Mouse (Mus musculus): ENCODE data around the gene Nfatc2. TPM values are rescaled to one million over a fixed set of nuclear protein-coding genes. Genes with fewer than 3 reads are reported as not detected.

The Nfatc2 gene
- polyA plus RNA-seq, 1 experiment, result 7.8 TPM

DNA sequence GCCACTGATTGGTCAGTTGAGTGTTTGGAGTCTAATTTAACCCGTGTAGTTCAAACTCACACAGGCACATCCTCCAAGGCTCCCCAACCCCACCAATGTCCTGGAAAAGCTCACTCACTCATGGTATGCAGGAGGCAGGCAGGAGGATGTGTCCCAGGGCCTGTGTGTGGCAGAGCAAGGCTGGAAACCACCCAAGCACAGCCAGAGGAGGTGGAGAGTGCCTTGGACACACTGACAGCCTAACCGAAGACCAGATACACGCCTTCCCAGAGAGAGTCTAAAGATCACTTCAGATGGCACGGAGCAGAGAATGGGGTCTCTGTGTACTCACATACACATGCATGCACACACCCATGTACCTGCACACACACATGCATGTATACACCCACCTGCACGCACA lies 153.4 kb downstream of the Nfatc2 start:
- no peak for TF ChIP-seq POLR2A (IDR thresholded peaks at IDR 0.05; ENCODE audit: insufficient read depth, low read length)
- no peak for TF ChIP-seq CTCF (IDR thresholded peaks at IDR 0.05; ENCODE audit: low read depth, low read length)
- TF ChIP-seq EP300 (IDR thresholded peaks at IDR 0.05; ENCODE audit: insufficient read depth, low read depth, low read length), result no peak
- Histone ChIP-seq H3K36me3 (ENCODE audit: control insufficient read depth, insufficient read depth, low read length, poor library complexity, severe bottlenecking) (no peaks in the 10 kb centered on the region), H3K9ac (ENCODE audit: low read depth, poor library complexity, severe bottlenecking) (no peak overlapping the region), H3K4me3 (ENCODE audit: low read depth, low read length) (no peak overlapping the region), H3K27ac (ENCODE audit: insufficient read depth, low read length) (no peak overlapping the region), H3K27me3 (ENCODE audit: control insufficient read depth, insufficient read depth, low read length, poor library complexity, severe bottlenecking) (no peaks in the 10 kb centered on the region), H3K4me1 (ENCODE audit: control insufficient read depth, insufficient read depth, low read length) (peaks cover 4% of the 10 kb centered on the region), H3K9me3 (replicated peaks; ENCODE audit: control insufficient read depth, insufficient read depth, low read length, poor library complexity, severe bottlenecking) (no peaks in the 10 kb centered on the region)

DNA sequence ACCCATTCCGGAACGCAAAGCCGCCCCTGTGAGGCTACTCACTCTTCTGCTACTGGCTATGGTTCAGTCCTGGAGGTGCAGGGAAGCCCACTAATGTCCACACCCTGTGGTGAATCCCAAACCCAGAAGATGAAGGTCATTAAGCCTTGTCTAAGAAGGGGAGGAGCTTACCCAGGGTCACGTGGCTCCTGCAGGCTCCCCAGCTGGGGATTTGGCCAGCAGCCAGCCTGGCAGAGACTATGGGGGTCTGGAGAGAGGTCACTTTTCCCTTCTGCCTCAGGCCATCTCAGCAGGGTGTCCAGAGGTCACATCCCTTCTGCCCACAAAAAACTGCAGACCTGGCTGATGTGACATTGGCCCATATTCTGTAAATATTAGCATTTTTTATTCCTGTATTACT lies 153.9 kb downstream of the Nfatc2 start:
- peaks cover 4% of the 10 kb centered on the region for H3K4me1 ChIP-seq (ENCODE audit: control insufficient read depth, insufficient read depth, low read length)
- no peak overlapping the region for H3K27ac ChIP-seq (ENCODE audit: insufficient read depth, low read length)
- TF ChIP-seq EP300 (IDR thresholded peaks at IDR 0.05; ENCODE audit: insufficient read depth, low read depth, low read length) (no peak), POLR2A (IDR thresholded peaks at IDR 0.05; ENCODE audit: insufficient read depth, low read length) (no peak), CTCF (IDR thresholded peaks at IDR 0.05; ENCODE audit: low read depth, low read length) (no peak)
- H3K9ac ChIP-seq (ENCODE audit: low read depth, poor library complexity, severe bottlenecking), result no peak overlapping the region
- H3K27me3 ChIP-seq (ENCODE audit: control insufficient read depth, insufficient read depth, low read length, poor library complexity, severe bottlenecking), result no peaks in the 10 kb centered on the region
- H3K36me3 ChIP-seq (ENCODE audit: control insufficient read depth, insufficient read depth, low read length, poor library complexity, severe bottlenecking), result no peaks in the 10 kb centered on the region
- no peak overlapping the region for H3K4me3 ChIP-seq (ENCODE audit: low read depth, low read length)
- H3K9me3 ChIP-seq (replicated peaks; ENCODE audit: control insufficient read depth, insufficient read depth, low read length, poor library complexity, severe bottlenecking), result no peaks in the 10 kb centered on the region

GRCm38 (mm10) chr2:168445211-168445810 lies 156.1 kb downstream of the Nfatc2 start:
- Histone ChIP-seq H3K27me3 (ENCODE audit: control insufficient read depth, insufficient read depth, low read length, poor library complexity, severe bottlenecking) (no peaks in the 10 kb centered on the region), H3K27ac (ENCODE audit: insufficient read depth, low read length) (no peak overlapping the region), H3K4me1 (ENCODE audit: control insufficient read depth, insufficient read depth, low read length) (peaks cover 2% of the 10 kb centered on the region), H3K4me3 (ENCODE audit: low read depth, low read length) (no peak overlapping the region), H3K36me3 (ENCODE audit: control insufficient read depth, insufficient read depth, low read length, poor library complexity, severe bottlenecking) (no peaks in the 10 kb centered on the region), H3K9me3 (replicated peaks; ENCODE audit: control insufficient read depth, insufficient read depth, low read length, poor library complexity, severe bottlenecking) (no peaks in the 10 kb centered on the region), H3K9ac (ENCODE audit: low read depth, poor library complexity, severe bottlenecking) (no peak overlapping the region)
- TF ChIP-seq CTCF (IDR thresholded peaks at IDR 0.05; ENCODE audit: low read depth, low read length), result peak; percentile 92
- no peak for TF ChIP-seq POLR2A (IDR thresholded peaks at IDR 0.05; ENCODE audit: insufficient read depth, low read length)
- TF ChIP-seq EP300 (IDR thresholded peaks at IDR 0.05; ENCODE audit: insufficient read depth, low read depth, low read length), result 0 out of 2 replicates have a peak, but pooled peaks have one; percentile 22

DNA sequence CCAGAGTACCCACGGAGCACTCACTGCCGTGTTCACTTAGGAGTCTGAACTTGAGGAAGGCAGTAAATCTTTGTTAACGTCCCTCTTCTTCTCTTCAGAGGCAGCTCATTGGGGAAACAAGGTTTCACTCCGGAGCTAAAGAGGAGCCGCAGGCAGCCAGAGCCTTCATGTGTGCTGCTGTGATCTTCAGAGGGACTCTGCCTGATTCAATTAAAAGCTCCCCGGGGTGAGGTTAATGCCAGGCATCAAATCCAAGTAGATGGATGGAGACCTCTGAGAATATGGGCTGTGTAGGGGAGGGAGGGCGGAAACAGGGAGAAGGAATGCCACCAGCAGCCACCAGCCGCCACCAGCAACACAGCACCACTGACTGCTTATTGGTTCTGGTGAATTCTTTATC lies 157.3 kb downstream of the Nfatc2 start:
- Histone ChIP-seq H3K4me3 (ENCODE audit: low read depth, low read length) (no peak overlapping the region), H3K4me1 (ENCODE audit: control insufficient read depth, insufficient read depth, low read length) (peaks cover 2% of the 10 kb centered on the region), H3K27me3 (ENCODE audit: control insufficient read depth, insufficient read depth, low read length, poor library complexity, severe bottlenecking) (no peaks in the 10 kb centered on the region), H3K27ac (ENCODE audit: insufficient read depth, low read length) (no peak overlapping the region), H3K9ac (ENCODE audit: low read depth, poor library complexity, severe bottlenecking) (no peak overlapping the region), H3K36me3 (ENCODE audit: control insufficient read depth, insufficient read depth, low read length, poor library complexity, severe bottlenecking) (no peaks in the 10 kb centered on the region), H3K9me3 (replicated peaks; ENCODE audit: control insufficient read depth, insufficient read depth, low read length, poor library complexity, severe bottlenecking) (no peaks in the 10 kb centered on the region)
- TF ChIP-seq POLR2A (IDR thresholded peaks at IDR 0.05; ENCODE audit: insufficient read depth, low read length) (no peak), CTCF (IDR thresholded peaks at IDR 0.05; ENCODE audit: low read depth, low read length) (no peak), EP300 (IDR thresholded peaks at IDR 0.05; ENCODE audit: insufficient read depth, low read depth, low read length) (no peak)

DNA sequence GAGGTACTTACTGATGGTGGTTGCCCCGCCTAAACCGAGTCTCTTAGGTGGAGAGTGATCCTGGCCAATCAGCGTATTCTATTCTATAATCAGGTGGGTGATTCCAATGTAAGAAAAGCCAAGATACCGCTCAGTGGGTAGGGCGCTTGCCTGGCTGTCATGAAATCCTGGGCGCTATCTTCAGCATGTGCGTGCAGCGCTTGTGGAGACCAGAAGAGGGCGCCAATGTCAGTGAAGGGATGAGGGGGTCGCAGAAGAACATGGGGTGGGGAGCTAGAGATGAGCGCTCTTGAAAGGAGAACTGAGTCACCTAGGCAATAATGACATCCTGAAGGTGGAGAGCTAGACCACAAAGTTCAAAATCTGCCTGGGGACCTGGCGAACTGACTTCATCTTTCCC lies 160.0 kb downstream of the Nfatc2 start:
- TF ChIP-seq CTCF (IDR thresholded peaks at IDR 0.05; ENCODE audit: low read depth, low read length) (peak; percentile 67), EP300 (IDR thresholded peaks at IDR 0.05; ENCODE audit: insufficient read depth, low read depth, low read length) (no peak)
- no peaks in the 10 kb centered on the region for H3K36me3 ChIP-seq (ENCODE audit: control insufficient read depth, insufficient read depth, low read length, poor library complexity, severe bottlenecking)
- no peak overlapping the region for H3K27ac ChIP-seq (ENCODE audit: insufficient read depth, low read length)
- H3K4me3 ChIP-seq (ENCODE audit: low read depth, low read length), result no peak overlapping the region
- H3K4me1 ChIP-seq (ENCODE audit: control insufficient read depth, insufficient read depth, low read length), result peaks cover 3% of the 10 kb centered on the region
- no peak overlapping the region for H3K9ac ChIP-seq (ENCODE audit: low read depth, poor library complexity, severe bottlenecking)
- no peaks in the 10 kb centered on the region for H3K9me3 ChIP-seq (replicated peaks; ENCODE audit: control insufficient read depth, insufficient read depth, low read length, poor library complexity, severe bottlenecking)
- H3K27me3 ChIP-seq (ENCODE audit: control insufficient read depth, insufficient read depth, low read length, poor library complexity, severe bottlenecking), result no peaks in the 10 kb centered on the region

- H3K4me3 ChIP-seq (ENCODE audit: low read depth, low read length), result no peak overlapping the region
- no peak overlapping the region for H3K9ac ChIP-seq (ENCODE audit: low read depth, poor library complexity, severe bottlenecking)
- H3K27ac ChIP-seq (ENCODE audit: insufficient read depth, low read length), result no peak overlapping the region
- no peaks in the 10 kb centered on the region for H3K9me3 ChIP-seq (replicated peaks; ENCODE audit: control insufficient read depth, insufficient read depth, low read length, poor library complexity, severe bottlenecking)
- no peak for TF ChIP-seq POLR2A (IDR thresholded peaks at IDR 0.05; ENCODE audit: insufficient read depth, low read length)
- no peak for TF ChIP-seq CTCF (IDR thresholded peaks at IDR 0.05; ENCODE audit: low read depth, low read length)
- TF ChIP-seq EP300 (IDR thresholded peaks at IDR 0.05; ENCODE audit: insufficient read depth, low read depth, low read length), result no peak
- H3K4me1 ChIP-seq (ENCODE audit: control insufficient read depth, insufficient read depth, low read length), result peaks cover 3% of the 10 kb centered on the region
- H3K27me3 ChIP-seq (ENCODE audit: control insufficient read depth, insufficient read depth, low read length, poor library complexity, severe bottlenecking), result no peaks in the 10 kb centered on the region
- H3K36me3 ChIP-seq (ENCODE audit: control insufficient read depth, insufficient read depth, low read length, poor library complexity, severe bottlenecking), result no peaks in the 10 kb centered on the region
Measured at GRCm38 (mm10) chr2:168440918-168441328, 160.5 kb downstream of the Nfatc2 start.

Measured in ES-Bruce4 (cell line).